Mouse (Mus musculus) erythroblast, embryonic 14.5 days (primary cell): ENCODE data around the gene Mkrn2os.

ENCODE experiments used
- GATA1 ChIP-seq: IDR thresholded peaks from 2 replicates; pipeline ENCODE4 v1.6.1; 2012; ENCODE audit warnings: low read length, inconsistent platforms, mixed read lengths
- TAL1 ChIP-seq: IDR thresholded peaks from 3 replicates; pipeline ENCODE4 v1.6.1; 2012; ENCODE audit warnings: low read length, inconsistent platforms, mixed read lengths

- TF ChIP-seq TAL1 (no peak), GATA1 (no peak)
Measured at GRCm38 (mm10) chr6:115586321-115586720, 6.1 kb downstream of the Mkrn2os start.
